Mouse (Mus musculus) forebrain, embryonic 14.5 days (tissue): ENCODE data around the gene Pgam5. TPM values are rescaled to one million over a fixed set of nuclear protein-coding genes. Genes with fewer than 3 reads are reported as not detected.

Experiments
- ATAC-seq: fragments of 200-750 bp; cut with Nextera tagmentation; 2 replicates; pipeline ENCODE4 v1.8.0; 2017; ENCODE audit warnings: mild to moderate bottlenecking, moderate library complexity
- DNase-seq: peaks from one replicate; pipeline ENCODE4 v3.0.0-alpha.2; 2015; ENCODE audit warnings: low spot score
- H3K27ac ChIP-seq: fragments of 300-500 bp; sonication (generic); 2 replicates; pipeline ENCODE4 v1.5.1; 2014; ENCODE audit warnings: low read depth, mild to moderate bottlenecking, control low read depth, low read length, moderate library complexity
- H3K27me3 ChIP-seq: fragments of 300-500 bp; sonication (generic); replicated peaks from 2 replicates; pipeline ENCODE4 v1.6.1; 2014; ENCODE audit warnings: low read length, control low read depth, mixed read lengths; ENCODE audit not compliant: control insufficient read depth, insufficient read depth
- H3K36me3 ChIP-seq: fragments of 300-500 bp; sonication (generic); 2 replicates; pipeline ENCODE4 v1.6.1; 2014; ENCODE audit warnings: low read length, control low read depth; ENCODE audit not compliant: control insufficient read depth, insufficient read depth
- H3K4me1 ChIP-seq: fragments of 300-500 bp; sonication (generic); 2 replicates; pipeline ENCODE4 v1.6.1; 2014; ENCODE audit warnings: antibody characterized with exemption, low read length, control low read depth; ENCODE audit not compliant: control insufficient read depth, insufficient read depth
- H3K4me2 ChIP-seq: fragments of 300-500 bp; sonication (generic); 2 replicates; pipeline ENCODE4 v1.6.1; 2014; ENCODE audit warnings: mild to moderate bottlenecking, control low read depth, low read length
- H3K4me3 ChIP-seq: fragments of 300-500 bp; sonication (generic); 2 replicates; pipeline ENCODE4 v1.5.1; 2014; ENCODE audit warnings: low read depth, low read length, control low read depth
- H3K9ac ChIP-seq: fragments of 300-500 bp; sonication (generic); 2 replicates; pipeline ENCODE4 v1.6.1; 2014; ENCODE audit warnings: mild to moderate bottlenecking, low read length, control low read depth, moderate library complexity
- H3K9me3 ChIP-seq: fragments of 300-500 bp; sonication (generic); replicated peaks from 2 replicates; pipeline ENCODE4 v1.6.1; 2016; ENCODE audit warnings: low read length, control low read depth, mixed read lengths; ENCODE audit not compliant: control insufficient read depth
- WGBS: fragments of 180-500 bp; shearing (Covaris S2); extraction: QIAGEN DNeasy Blood & Tissue Kit; methylation state at CpG from one replicate; pipeline ENCODE4 v1.1.7; 2014; 5-methylcytosine and 5-hydroxymethylcytosine counted together
- polyA plus RNA-seq: library from polyadenylated mRNA; unstranded; fragments of >200 nt; fragmentation: Nextera tagmentation; extraction: Ambion mirVana; gene quantifications from 2 replicates; pipeline ENCODE4 v1.2.1, GENCODE M21; 2014

The Pgam5 gene
- polyA plus RNA-seq, 1 experiment from 2014 or later, result 102 TPM

DNA sequence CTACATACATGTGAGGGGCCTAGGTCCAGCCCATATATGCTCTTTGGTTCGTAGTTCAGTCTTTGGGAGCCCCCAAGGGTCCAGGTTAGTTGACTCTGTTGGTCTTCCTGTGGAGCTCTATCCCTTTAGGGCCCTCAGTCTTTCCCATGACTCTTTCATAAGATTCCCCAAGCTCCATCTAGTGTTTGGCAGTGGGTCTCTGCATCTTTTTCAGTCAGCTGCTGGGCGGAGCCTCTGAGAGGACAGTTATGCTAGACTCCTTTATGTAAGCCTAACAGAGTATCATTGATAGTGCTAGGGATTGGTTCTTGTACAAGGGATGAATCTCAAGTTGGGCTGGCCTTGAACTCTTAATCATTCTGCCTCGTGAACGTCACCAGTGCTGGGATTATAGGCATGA lies 49.4 kb downstream of the Pgam5 start:
- Histone ChIP-seq H3K4me1 (no peaks in the 10 kb centered on the region), H3K9me3 (no peaks in the 10 kb centered on the region)
- DNase-seq, result no peak

DNA sequence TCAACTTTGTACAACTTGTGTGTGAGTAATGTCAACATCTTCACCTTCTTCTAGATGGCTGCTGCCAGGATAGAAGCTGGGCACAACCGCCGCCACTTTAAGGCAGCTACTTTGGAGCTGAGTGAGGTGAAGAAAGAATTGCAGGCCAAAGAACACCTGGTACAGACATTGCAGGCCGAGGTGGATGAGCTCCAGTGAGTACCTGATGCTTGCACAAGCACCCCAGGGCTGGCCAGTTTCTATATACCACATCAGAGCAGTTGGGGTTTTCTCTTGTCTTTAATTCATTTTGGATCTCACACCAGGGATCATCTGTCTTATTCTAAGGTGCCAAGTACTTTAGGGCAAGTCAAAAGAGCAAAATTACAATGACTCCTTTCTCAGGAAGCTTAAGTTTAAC lies 52.9 kb downstream of the Pgam5 start:
- DNase-seq (no peak), ATAC-seq (no peak)
- H3K4me3 ChIP-seq, result no peak overlapping the region
- no peak overlapping the region for H3K4me2 ChIP-seq
- no peaks in the 10 kb centered on the region for H3K9me3 ChIP-seq
- H3K4me1 ChIP-seq, result no peaks in the 10 kb centered on the region
- H3K36me3 ChIP-seq, result peaks cover 91% of the 10 kb centered on the region
- no peak overlapping the region for H3K9ac ChIP-seq
- H3K27me3 ChIP-seq, result no peaks in the 10 kb centered on the region
- no peak overlapping the region for H3K27ac ChIP-seq
- WGBS, result 89% methylated on average over 3 of the region's 3 CpGs

More for the DNA sequence above, 49.4 kb downstream of the Pgam5 start:
- H3K9ac ChIP-seq, result no peak overlapping the region
- H3K27ac ChIP-seq, result no peak overlapping the region
- H3K27me3 ChIP-seq, result no peaks in the 10 kb centered on the region
- peaks cover 85% of the 10 kb centered on the region for H3K36me3 ChIP-seq
- 96% methylated on average over 4 of the region's 4 CpGs for WGBS
- H3K4me3 ChIP-seq, result no peak overlapping the region
- ATAC-seq, result no peak
- H3K4me2 ChIP-seq, result no peak overlapping the region

DNA sequence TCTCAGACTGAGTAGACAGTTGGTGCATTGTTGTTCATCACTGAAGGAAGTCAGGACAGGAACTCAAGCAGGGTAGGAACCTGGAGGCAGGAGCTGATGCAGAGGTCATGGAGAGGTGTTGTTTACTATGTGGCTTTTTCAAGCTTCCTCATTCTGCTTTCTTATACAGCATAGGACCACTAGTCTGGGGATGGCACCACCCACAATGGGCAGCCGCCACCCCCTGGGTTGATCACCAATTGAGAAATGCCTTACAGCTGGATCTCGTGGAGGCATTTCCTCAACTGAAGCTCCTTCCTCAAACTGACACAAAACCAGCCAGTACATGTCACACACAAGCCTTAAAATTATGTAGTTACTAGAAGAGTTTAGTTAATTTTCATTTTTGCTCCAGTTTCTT lies 58.4 kb downstream of the Pgam5 start:
- no peak for ATAC-seq
- Histone ChIP-seq H3K27me3 (no peaks in the 10 kb centered on the region), H3K4me3 (no peak overlapping the region), H3K4me2 (no peak overlapping the region), H3K27ac (no peak overlapping the region), H3K4me1 (no peaks in the 10 kb centered on the region), H3K9ac (no peak overlapping the region), H3K36me3 (peaks cover 94% of the 10 kb centered on the region), H3K9me3 (no peaks in the 10 kb centered on the region)
- 89% methylated on average over 2 of the region's 2 CpGs for WGBS
- DNase-seq, result no peak

Other genes with a start within 250 kb of the Pgam5 start
- 4.5 and 5.0 TPM in 2 replicates for gene Gm17655, start 197.4 kb downstream of the Pgam5 start, polyA plus RNA-seq
- 0.51 and 0.57 TPM in 2 replicates for gene Gm35315, start 175.5 kb downstream of the Pgam5 start, polyA plus RNA-seq
- gene Plcxd1, start 169.9 kb downstream of the Pgam5 start, polyA plus RNA-seq, result 0.69 and 1.1 TPM in 2 replicates
- 46.5 TPM in 2 replicates for gene Gtpbp6, start 161.7 kb downstream of the Pgam5 start, polyA plus RNA-seq
- gene Zfp605, start 159.8 kb downstream of the Pgam5 start, polyA plus RNA-seq, result 15.1 and 16.9 TPM in 2 replicates
- 82.1 and 82.9 TPM in 2 replicates for gene Chfr, start 134.1 kb downstream of the Pgam5 start, polyA plus RNA-seq
- gene Golga3, start 93.2 kb downstream of the Pgam5 start, polyA plus RNA-seq, result 20.0 and 29.1 TPM in 2 replicates
- gene Ankle2, start 38.9 kb downstream of the Pgam5 start, polyA plus RNA-seq, result 21.9 and 32.5 TPM in 2 replicates
- 6.1 and 8.3 TPM in 2 replicates for gene Pxmp2, start 16.3 kb upstream of the Pgam5 start, polyA plus RNA-seq
- 12.2 and 15.1 TPM in 2 replicates for gene Pole, start 16.4 kb upstream of the Pgam5 start, polyA plus RNA-seq
- gene P2rx2, start 73.3 kb upstream of the Pgam5 start, polyA plus RNA-seq, result 5.9 and 6.4 TPM in 2 replicates
- gene Lrcol1, start 74.8 kb upstream of the Pgam5 start, polyA plus RNA-seq, result not detected in 2 replicates
- 15.0 and 19.8 TPM in 2 replicates for gene Fbrsl1, start 178.6 kb upstream of the Pgam5 start, polyA plus RNA-seq